Mouse (Mus musculus): ENCODE measurements around the gene Bud13. TPM values are rescaled to one million over a fixed set of nuclear protein-coding genes. Genes with fewer than 3 reads are reported as not detected.

The Bud13 gene
- polyA plus RNA-seq, 1 experiment from 2014 or later, result 18.1 TPM

Other genes with a start within 250 kb of the Bud13 start
- 4.7 and 5.3 TPM in 2 replicates for gene Apoa1, start 54.4 kb upstream of the Bud13 start, polyA plus RNA-seq (2015; fragmentation: Nextera tagmentation; extraction: Ambion mirVana)
- gene Apoc3, start 47.4 kb upstream of the Bud13 start, polyA plus RNA-seq (2015; fragmentation: Nextera tagmentation; extraction: Ambion mirVana), result not detected in 2 replicates
- gene Apoa4, start 42.3 kb upstream of the Bud13 start, polyA plus RNA-seq (2015; fragmentation: Nextera tagmentation; extraction: Ambion mirVana), result 0.59 TPM in 1 of 2 replicates, not detected in the other
- not detected in 2 replicates for gene Apoa5, start 14.4 kb upstream of the Bud13 start, polyA plus RNA-seq (2015; fragmentation: Nextera tagmentation; extraction: Ambion mirVana)
- 55.7 and 60.3 TPM in 2 replicates for gene Zpr1, start 9.9 kb upstream of the Bud13 start, polyA plus RNA-seq (2015; fragmentation: Nextera tagmentation; extraction: Ambion mirVana)
- gene 4931429L15Rik, start 37.0 kb downstream of the Bud13 start, polyA plus RNA-seq (2015; fragmentation: Nextera tagmentation; extraction: Ambion mirVana), result 0.13 TPM in 1 of 2 replicates, not detected in the other

Data from hindbrain, embryonic 15.5 days (tissue).